Mouse (Mus musculus) kidney, adult 2 months (tissue): ENCODE data around the gene Hsd17b1.

Experiments used
- CTCF ChIP-seq: fragments of 200-500 bp; conservative IDR thresholded peaks from 2 replicates; pipeline ENCODE4 v1.5.1; 2011; ENCODE audit warnings: low read depth, mild to moderate bottlenecking, control low read depth, low read length, moderate library complexity, mixed read lengths; ENCODE audit not compliant: insufficient read depth, insufficient read length
- POLR2A ChIP-seq: fragments of 200-500 bp; IDR thresholded peaks from one replicate; pipeline ENCODE4 v1.6.1; 2011; ENCODE audit warnings: low read depth, low read length, control low read depth

GRCm38 (mm10) chr11:101103011-101103410 lies 24.8 kb downstream of the Hsd17b1 start:
- TF ChIP-seq POLR2A: no peak
- TF ChIP-seq CTCF: no peak
